Mouse (Mus musculus) forebrain, embryonic 10.5 days (tissue): ENCODE measurements around the gene Gpn2. TPM values are rescaled to one million over a fixed set of nuclear protein-coding genes. Genes with fewer than 3 reads are reported as not detected.

Experiments
- DNase-seq: peaks from one replicate; pipeline ENCODE4 v3.0.0-alpha.2; 2017; ENCODE audit warnings: low spot score; ENCODE audit errors: extremely low spot score
- H3K27ac ChIP-seq: fragments of 300-500 bp; sonication (generic); 2 replicates; pipeline ENCODE4 v1.5.1; 2016; ENCODE audit warnings: mild to moderate bottlenecking
- H3K27me3 ChIP-seq: fragments of 300-500 bp; sonication (generic); 2 replicates; pipeline ENCODE4 v1.6.1; 2016; ENCODE audit warnings: mild to moderate bottlenecking; ENCODE audit not compliant: poor library complexity, severe bottlenecking
- H3K36me3 ChIP-seq: fragments of 300-500 bp; sonication (generic); replicated peaks from 2 replicates; pipeline ENCODE4 v1.6.1; 2016; ENCODE audit warnings: mild to moderate bottlenecking, moderate library complexity
- H3K4me1 ChIP-seq: fragments of 300-500 bp; sonication (generic); 2 replicates; pipeline ENCODE4 v1.6.1; 2016
- H3K4me3 ChIP-seq: fragments of 300-500 bp; sonication (generic); 2 replicates; pipeline ENCODE4 v1.5.1; 2016; ENCODE audit warnings: mild to moderate bottlenecking, moderate library complexity
- H3K9me3 ChIP-seq: fragments of 300-500 bp; sonication (generic); 2 replicates; pipeline ENCODE4 v1.6.1; 2016; ENCODE audit warnings: mild to moderate bottlenecking, moderate library complexity
- WGBS: fragments of 180-500 bp; shearing (Covaris S2); methylation state at CpG from one replicate; pipeline ENCODE4 v1.1.7; 2016; 5-methylcytosine and 5-hydroxymethylcytosine counted together
- microRNA-seq: library from miRNA; unstranded; fragments of <30 nt; microRNA quantifications from one replicate; pipeline ENCODE4, GENCODE M21; 2017
- polyA plus RNA-seq: library from polyadenylated mRNA; unstranded; fragments of >200 nt; fragmentation: Nextera tagmentation; extraction: Ambion mirVana; gene quantifications from 2 replicates; pipeline ENCODE4 v1.2.1, GENCODE M21; 2016

The Gpn2 gene
- polyA plus RNA-seq, 1 experiment from 2014 or later: 30.3 TPM

DNA sequence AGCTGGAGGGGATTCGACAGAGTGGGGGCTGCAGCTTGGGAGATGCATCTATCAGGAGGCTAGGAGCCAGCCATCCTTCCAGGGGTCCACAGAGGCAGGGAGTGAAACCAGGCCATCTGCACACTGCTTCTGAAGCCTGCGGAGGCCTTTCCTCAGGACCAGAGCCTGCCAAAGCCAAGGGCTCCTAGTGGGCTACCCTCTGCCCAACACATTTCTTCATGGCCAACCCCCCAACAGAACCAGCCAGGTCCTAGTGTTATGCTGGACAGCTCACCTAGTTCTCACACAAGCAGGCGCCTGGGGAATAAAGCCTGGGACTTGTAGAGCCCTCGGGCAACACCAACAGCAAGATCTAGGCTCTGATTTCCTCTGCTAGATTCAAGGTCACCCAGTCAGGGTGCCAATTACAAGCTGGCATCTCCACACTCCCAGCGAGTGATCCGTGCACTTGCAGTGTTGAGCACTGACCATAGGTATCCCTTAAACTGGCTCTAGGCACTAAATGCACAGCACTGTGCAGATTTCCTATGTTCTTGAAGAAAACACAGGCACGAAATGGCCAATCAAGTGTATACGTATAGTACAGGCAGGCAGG is 46.3 kb downstream of the Gpn2 start:
- Histone ChIP-seq H3K4me3 (no peak overlapping the region), H3K27me3 (no peaks in the 10 kb centered on the region), H3K27ac (no peak overlapping the region), H3K4me1 (peaks cover 49% of the 10 kb centered on the region), H3K36me3 (peaks cover 27% of the 10 kb centered on the region), H3K9me3 (no peaks in the 10 kb centered on the region)
- no peak for DNase-seq
- WGBS: 94% methylated on average over 8 of the region's 8 CpGs

GRCm38 (mm10) chr4:133631071-133631768 is 47.1 kb downstream of the Gpn2 start:
- peaks cover 41% of the 10 kb centered on the region for H3K4me1 ChIP-seq
- H3K9me3 ChIP-seq: no peaks in the 10 kb centered on the region
- DNase-seq: no peak
- H3K36me3 ChIP-seq: peaks cover 19% of the 10 kb centered on the region
- H3K4me3 ChIP-seq: peak overlapping the region; percentile 73; the same call in 1 of the 2 replicates
- no peak overlapping the region for H3K27ac ChIP-seq
- no peaks in the 10 kb centered on the region for H3K27me3 ChIP-seq
- WGBS: 84% methylated on average over 14 of the region's 14 CpGs

DNA sequence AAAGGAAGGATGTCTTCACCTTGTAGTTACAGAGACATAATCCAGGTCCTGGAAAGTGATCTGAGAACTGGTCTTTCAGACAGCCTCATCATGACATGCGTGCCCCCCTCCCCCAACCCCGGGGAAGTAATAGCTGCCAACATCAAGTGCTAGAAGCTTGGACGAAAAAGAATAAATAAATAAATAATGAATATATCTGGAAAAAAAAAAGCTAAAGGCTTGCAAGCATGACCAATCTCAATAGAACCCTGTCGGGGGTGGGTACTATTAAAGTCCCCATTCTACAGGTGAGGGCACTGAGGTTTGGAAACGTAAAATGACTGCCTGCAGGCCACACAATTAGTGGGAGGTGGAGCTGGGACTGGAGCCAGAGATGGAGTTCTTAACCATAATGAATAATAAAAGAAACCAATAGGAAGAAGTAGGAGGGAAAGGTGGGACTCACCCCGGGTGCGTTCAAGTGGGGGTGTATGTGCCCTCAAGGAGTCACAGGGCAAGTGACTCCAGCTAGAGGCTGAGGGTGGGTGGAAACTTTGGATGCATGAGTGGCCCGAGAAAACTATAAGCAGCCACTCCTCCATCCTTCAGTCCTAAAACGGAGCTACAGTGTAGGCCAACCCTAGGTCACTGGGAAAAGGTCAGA is 47.7 kb downstream of the Gpn2 start:
- Histone ChIP-seq H3K27ac (peak overlapping the region; percentile 88), H3K27me3 (no peaks in the 10 kb centered on the region), H3K4me1 (peaks cover 35% of the 10 kb centered on the region), H3K36me3 (peaks cover 12% of the 10 kb centered on the region), H3K9me3 (no peaks in the 10 kb centered on the region), H3K4me3 (peak overlapping the region; percentile 73)
- WGBS: 55% methylated on average over 9 of the region's 9 CpGs
- no peak for DNase-seq

GRCm38 (mm10) chr4:133632483-133633327 is 48.5 kb downstream of the Gpn2 start:
- Histone ChIP-seq H3K27me3 (no peaks in the 10 kb centered on the region), H3K36me3 (peaks cover 9% of the 10 kb centered on the region; the same call in 1 of the 2 replicates), H3K9me3 (no peaks in the 10 kb centered on the region), H3K27ac (peak overlapping the region; percentile 88), H3K4me1 (peaks cover 33% of the 10 kb centered on the region), H3K4me3 (peak overlapping the region; percentile 73)
- 2% methylated on average over 52 of the region's 69 CpGs for WGBS
- DNase-seq: peak; percentile 54

DNA sequence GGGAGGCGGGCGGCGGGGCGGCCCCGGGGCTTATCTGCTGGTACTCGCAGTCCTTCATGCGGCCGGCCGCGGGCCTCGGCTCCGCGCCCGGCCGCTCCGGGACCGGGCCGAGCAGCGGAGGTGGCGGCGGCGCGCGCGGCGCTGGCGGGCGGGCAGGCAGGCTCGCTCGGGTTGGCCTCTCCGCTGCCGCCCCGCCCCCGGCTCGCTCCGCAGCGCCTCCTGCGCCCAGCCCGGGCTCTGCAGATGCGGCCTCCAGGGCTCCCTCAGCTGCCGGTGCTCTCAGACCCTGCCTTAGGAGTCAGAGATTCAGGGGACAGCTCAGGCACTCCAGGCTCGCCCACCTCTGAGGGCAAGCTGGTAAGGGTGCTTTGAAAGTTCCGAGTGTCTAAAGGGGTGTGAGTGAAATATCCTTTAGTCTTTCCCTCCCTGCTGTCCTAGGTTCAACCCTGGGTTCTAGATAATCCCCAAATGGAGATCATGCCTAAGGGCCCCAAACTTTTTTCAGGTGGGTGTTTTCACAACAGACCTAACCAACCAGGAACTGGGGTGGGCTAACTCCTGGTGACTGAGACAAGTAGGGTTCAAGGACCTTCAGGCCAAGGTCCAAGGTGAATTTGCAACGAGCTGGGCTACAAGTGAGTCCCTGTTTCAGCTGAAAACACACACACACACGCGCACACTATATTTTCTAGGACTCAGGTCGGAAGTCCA is 49.3 kb downstream of the Gpn2 start:
- 7% methylated on average over 47 of the region's 47 CpGs for WGBS
- DNase-seq: peak; percentile 80
- H3K27me3 ChIP-seq: no peaks in the 10 kb centered on the region
- peak overlapping the region; percentile 88 for H3K27ac ChIP-seq
- H3K9me3 ChIP-seq: no peaks in the 10 kb centered on the region
- peaks cover 33% of the 10 kb centered on the region for H3K4me1 ChIP-seq
- peaks cover 9% of the 10 kb centered on the region; the same call in 1 of the 2 replicates for H3K36me3 ChIP-seq
- H3K4me3 ChIP-seq: peak overlapping the region; percentile 73

DNA sequence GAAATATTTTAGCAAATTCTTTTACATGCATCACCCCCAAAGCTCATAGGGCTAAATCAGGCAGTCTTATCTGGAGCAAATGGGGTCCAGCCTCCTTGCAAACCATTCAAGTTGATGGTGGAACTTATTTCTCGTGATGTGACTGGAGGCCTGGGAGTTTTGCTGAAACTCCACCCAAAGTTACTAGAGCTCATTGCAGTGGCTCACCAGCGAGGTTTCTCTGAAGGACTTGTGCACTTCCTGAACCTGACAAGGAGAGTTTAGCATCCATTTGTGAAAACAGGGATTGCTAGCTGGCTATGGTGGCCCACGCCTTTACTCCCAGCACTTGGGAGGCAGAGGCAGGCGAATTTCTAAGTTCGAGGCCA is 49.9 kb downstream of the Gpn2 start:
- DNase-seq: no peak
- whole genome bisulfite sequencing: 79% methylated on average over 5 of the region's 5 CpGs
- H3K36me3 ChIP-seq: peaks cover 9% of the 10 kb centered on the region; the same call in 1 of the 2 replicates
- H3K4me1 ChIP-seq: peaks cover 33% of the 10 kb centered on the region
- H3K4me3 ChIP-seq: peak overlapping the region; percentile 73; the same call in 1 of the 2 replicates
- no peaks in the 10 kb centered on the region for H3K9me3 ChIP-seq
- H3K27me3 ChIP-seq: no peaks in the 10 kb centered on the region
- no peak overlapping the region for H3K27ac ChIP-seq

Small RNA genes within 50 kb of the gene (microRNA-seq; reads per million reads assigned to microRNA genes)
- gene Gm23158: not detected

Other genes with a start within 250 kb of the Gpn2 start
- gene Wdtc1, start 230.9 kb upstream of the Gpn2 start, polyA plus RNA-seq: 16.8 and 17.0 TPM in 2 replicates
- 7.9 and 8.1 TPM in 2 replicates for gene Slc9a1, start 214.7 kb upstream of the Gpn2 start, polyA plus RNA-seq
- 0.71 and 1.2 TPM in 2 replicates for gene Tent5b, start 104.2 kb upstream of the Gpn2 start, polyA plus RNA-seq
- 0.36 and 0.48 TPM in 2 replicates for gene Trnp1, start 85.8 kb upstream of the Gpn2 start, polyA plus RNA-seq
- 4.1 and 4.8 TPM in 2 replicates for gene Kdf1, start 65.4 kb upstream of the Gpn2 start, polyA plus RNA-seq
- gene Nudc, start 38.4 kb upstream of the Gpn2 start, polyA plus RNA-seq: 475 and 509 TPM in 2 replicates
- not detected in 2 replicates for gene Nr0b2, start 31.0 kb upstream of the Gpn2 start, polyA plus RNA-seq
- 10.0 and 10.4 TPM in 2 replicates for gene Gpatch3, start 9.6 kb upstream of the Gpn2 start, polyA plus RNA-seq
- 9.0 and 9.5 TPM in 2 replicates for gene Sfn, start 17.8 kb downstream of the Gpn2 start, polyA plus RNA-seq
- gene Zdhhc18, start 65.8 kb downstream of the Gpn2 start, polyA plus RNA-seq: 2.4 and 2.8 TPM in 2 replicates
- gene Pigv, start 88.3 kb downstream of the Gpn2 start, polyA plus RNA-seq: 16.3 and 17.3 TPM in 2 replicates
- 35.3 and 38.8 TPM in 2 replicates for gene Arid1a, start 172.4 kb downstream of the Gpn2 start, polyA plus RNA-seq